In the genomic region with DNA sequence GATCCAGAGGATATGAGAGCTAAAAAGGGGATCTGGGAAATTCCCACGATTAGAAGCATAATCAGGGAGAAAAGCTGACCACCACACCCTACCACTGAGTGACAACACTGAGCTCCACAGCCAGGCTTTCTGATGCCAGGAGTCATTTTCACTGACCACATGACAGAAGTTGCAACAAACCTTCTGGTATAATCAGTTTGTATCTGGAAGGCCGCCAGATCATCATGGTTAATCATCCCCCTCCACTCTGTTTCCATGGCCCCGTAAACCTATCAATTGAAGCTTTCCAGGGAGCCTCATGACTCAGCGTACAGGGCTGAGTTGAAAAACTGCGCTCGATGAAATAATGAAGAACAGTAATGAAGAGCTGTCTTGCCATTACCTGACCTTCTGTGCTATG, we compare ENCODE assay signal across 14 mouse cellular contexts.
A peak's percentile ranks its signal among the peaks of the same experiment; 100 is the strongest.
DNase-seq lines count a peak whose midpoint lies in the region; ATAC-seq lines count a peak whose summit lies in the region.
"Had no signal": no experiment of that assay in that cellular context is flagged by ENCODE, and none has a peak within 500 bp of the region (broad histone marks: within the 10 kb centered on the region; RNA-seq: fewer than 3 reads in every experiment).

No protein-coding gene starts in this region.

- no peaks in the 10 kb centered on the region for H3K36me3 ChIP-seq in intestine, embryonic 16.5 days (ENCODE audit: control insufficient read depth, insufficient read depth, low read length)
- no peaks in the 10 kb centered on the region for H3K36me3 ChIP-seq in intestine, embryonic 15.5 days
- H3K36me3 ChIP-seq: embryonic facial prominence, embryonic 12.5 days had no signal

- WGBS in intestine, embryonic 16.5 days, result 61% methylated on average over 6 of the region's 6 CpGs
- WGBS in intestine, embryonic 15.5 days, result 71% methylated on average over 6 of the region's 6 CpGs

- ATAC-seq in intestine, embryonic 16.5 days, result peak; percentile 38; the same call in 1 of the 2 replicates
- ATAC-seq in intestine, embryonic 15.5 days, result no peak
- peak; percentile 36; the same call in 1 of the 2 replicates for ATAC-seq in common myeloid progenitor, adult 5-6 weeks (replicated peaks; ENCODE audit: low read depth, poor library complexity, severe bottlenecking)

- no peak overlapping the region for H3K4me2 ChIP-seq in intestine, embryonic 16.5 days (ENCODE audit: low read depth, low read length)
- no peak overlapping the region for H3K4me2 ChIP-seq in intestine, embryonic 15.5 days (replicated peaks)
- H3K4me2 ChIP-seq: embryonic facial prominence, embryonic 12.5 days; liver, embryonic 11.5 days; lung, embryonic 14.5 days had no signal

- H3K4me1 ChIP-seq in intestine, embryonic 16.5 days (ENCODE audit: control insufficient read depth, insufficient read depth, low read length), result no peaks in the 10 kb centered on the region
- no peaks in the 10 kb centered on the region for H3K4me1 ChIP-seq in intestine, embryonic 15.5 days (replicated peaks)
- H3K4me1 ChIP-seq: embryonic facial prominence, embryonic 12.5 days had no signal

- no peak overlapping the region for H3K27ac ChIP-seq in intestine, embryonic 16.5 days (ENCODE audit: low read length)
- no peak overlapping the region for H3K27ac ChIP-seq in intestine, embryonic 15.5 days
- H3K27ac ChIP-seq: embryonic facial prominence, embryonic 12.5 days; macrophage had no signal

- DNase-seq in 3T3-L1 (ENCODE audit: low read depth, low spot score), result peak; percentile 44
- peak; percentile 46 for DNase-seq in MN1 (ENCODE audit: low spot score)
- DNase-seq in cerebellum, adult 11 months, result no peak
- no peak for DNase-seq in lung, postnatal 25 days (ENCODE audit: low spot score)
- DNase-seq: cerebellum, adult 11-12 months; gastrocnemius, postnatal 10 days; lung, embryonic 14.5 days; midbrain, embryonic 14.5 days had no signal

- H3K9ac ChIP-seq in intestine, embryonic 16.5 days (ENCODE audit: low read depth, low read length), result no peak overlapping the region
- H3K9ac ChIP-seq in intestine, embryonic 15.5 days, result no peak overlapping the region
- H3K9ac ChIP-seq: embryonic facial prominence, embryonic 12.5 days; lung, embryonic 14.5 days had no signal

- H3K27me3 ChIP-seq in intestine, embryonic 16.5 days (replicated peaks; ENCODE audit: control insufficient read depth, insufficient read depth, low read length), result 0 out of 2 replicates have a peak, but pooled peaks cover 3% of the 10 kb centered on the region
- no peaks in the 10 kb centered on the region for H3K27me3 ChIP-seq in intestine, embryonic 15.5 days (replicated peaks)
- H3K27me3 ChIP-seq: embryonic facial prominence, embryonic 12.5 days had no signal

- H3K4me3 ChIP-seq in intestine, embryonic 16.5 days (ENCODE audit: low read length), result no peak overlapping the region
- no peak overlapping the region for H3K4me3 ChIP-seq in intestine, embryonic 15.5 days (replicated peaks)
- H3K4me3 ChIP-seq: embryonic facial prominence, embryonic 12.5 days had no signal

- H3K9me3 ChIP-seq in intestine, embryonic 16.5 days (ENCODE audit: control insufficient read depth, low read length), result no peaks in the 10 kb centered on the region
- no peaks in the 10 kb centered on the region for H3K9me3 ChIP-seq in intestine, embryonic 15.5 days
- H3K9me3 ChIP-seq: embryonic facial prominence, embryonic 12.5 days had no signal

Comparison
In these comparisons a context has a peak if more than half of its experiments do, and no peak if none do; other contexts are left out.
1. DNase-seq: peak in 3T3-L1 (single experiment) and MN1 (single experiment); none in cerebellum, adult 11 months (single experiment) and lung, postnatal 25 days (single experiment).